Mouse (Mus musculus) embryonic facial prominence, embryonic 15.5 days (tissue): ENCODE data around the gene Mfsd4b3. TPM values are rescaled to one million over a fixed set of nuclear protein-coding genes. Genes with fewer than 3 reads are reported as not detected.
"Not testable (repeated sequence)": the region's sequence is repeated elsewhere in the genome, so short reads cannot be mapped to it uniquely, and the experiment has no call there.

Source experiments
- ATAC-seq: fragments of 200-750 bp; cut with Nextera tagmentation; 2 replicates; pipeline ENCODE4 v1.8.0; 2017; ENCODE audit warnings: low read depth, moderate TSS enrichment; ENCODE audit not compliant: insufficient number of reproducible peaks, low FRiP score, low TSS enrichment
- H3K27ac ChIP-seq: fragments of 300-500 bp; sonication (generic); replicated peaks from 2 replicates; pipeline ENCODE4 v1.5.1; 2015; ENCODE audit warnings: mild to moderate bottlenecking, inconsistent platforms
- H3K27me3 ChIP-seq: fragments of 300-500 bp; sonication (generic); 2 replicates; pipeline ENCODE4 v1.6.1; 2015; ENCODE audit warnings: inconsistent platforms
- H3K36me3 ChIP-seq: fragments of 300-500 bp; sonication (generic); 2 replicates; pipeline ENCODE4 v1.6.1; 2015; ENCODE audit warnings: mild to moderate bottlenecking, inconsistent platforms
- H3K4me1 ChIP-seq: fragments of 300-500 bp; sonication (generic); 2 replicates; pipeline ENCODE4 v1.6.1; 2015; ENCODE audit warnings: inconsistent platforms
- H3K4me2 ChIP-seq: fragments of 300-500 bp; sonication (generic); replicated peaks from 2 replicates; pipeline ENCODE4 v1.6.1; 2015; ENCODE audit warnings: mild to moderate bottlenecking, inconsistent platforms
- H3K4me3 ChIP-seq: fragments of 300-500 bp; sonication (generic); replicated peaks from 2 replicates; pipeline ENCODE4 v1.5.1; 2015; ENCODE audit warnings: mild to moderate bottlenecking, inconsistent platforms
- H3K9ac ChIP-seq: fragments of 300-500 bp; sonication (generic); 2 replicates; pipeline ENCODE4 v1.6.1; 2015; ENCODE audit warnings: inconsistent platforms
- H3K9me3 ChIP-seq: fragments of 300-500 bp; sonication (generic); replicated peaks from 2 replicates; pipeline ENCODE4 v1.6.1; 2016; ENCODE audit warnings: inconsistent platforms
- WGBS: fragments of 180-500 bp; shearing (Covaris S2); methylation state at CpG from one replicate; pipeline ENCODE4 v1.1.7; 2015; 5-methylcytosine and 5-hydroxymethylcytosine counted together
- polyA plus RNA-seq: library from polyadenylated mRNA; unstranded; fragments of >200 nt; fragmentation: Nextera tagmentation; extraction: Ambion mirVana; gene quantifications from 2 replicates; pipeline ENCODE4 v1.2.1, GENCODE M21; 2015

Mfsd4b3 gene
- polyA plus RNA-seq, 1 experiment from 2014 or later, result 0.51 TPM

- 49% methylated on average over 11 of the region's 11 CpGs for WGBS
- ATAC-seq, result no peak
- H3K27ac ChIP-seq, result no peak overlapping the region
- H3K9ac ChIP-seq, result no peak overlapping the region
- H3K9me3 ChIP-seq, result 0 out of 2 replicates have a peak, but pooled peaks cover 3% of the 10 kb centered on the region
- no peaks in the 10 kb centered on the region for H3K36me3 ChIP-seq
- H3K4me2 ChIP-seq, result no peak overlapping the region
- H3K27me3 ChIP-seq, result no peaks in the 10 kb centered on the region
- no peaks in the 10 kb centered on the region for H3K4me1 ChIP-seq
- H3K4me3 ChIP-seq, result no peak overlapping the region
Observed at GRCm38 (mm10) chr10:39974982-39975381, 15.0 kb upstream of the Mfsd4b3 start.

GRCm38 (mm10) chr10:39967512-39967911, 7.6 kb upstream of the Mfsd4b3 start:
- Histone ChIP-seq H3K4me1 (no peaks in the 10 kb centered on the region), H3K36me3 (no peaks in the 10 kb centered on the region), H3K27me3 (no peaks in the 10 kb centered on the region), H3K4me2 (no peak overlapping the region), H3K27ac (no peak overlapping the region), H3K9ac (no peak overlapping the region), H3K4me3 (no peak overlapping the region), H3K9me3 (no peaks in the 10 kb centered on the region)
- ATAC-seq, result no peak
- WGBS, result 83% methylated on average over 3 of the region's 3 CpGs

- no peaks in the 10 kb centered on the region for H3K27me3 ChIP-seq
- H3K4me2 ChIP-seq, result no peak overlapping the region
- no peak overlapping the region for H3K9ac ChIP-seq
- no peaks in the 10 kb centered on the region for H3K9me3 ChIP-seq
- no peak for ATAC-seq
- WGBS, result 43% methylated on average over 1 of the region's 1 CpGs
- no peaks in the 10 kb centered on the region for H3K36me3 ChIP-seq
- peaks cover 9% of the 10 kb centered on the region; the same call in 1 of the 2 replicates for H3K4me1 ChIP-seq
- no peak overlapping the region for H3K27ac ChIP-seq
- no peak overlapping the region for H3K4me3 ChIP-seq
Observed at GRCm38 (mm10) chr10:39961906-39962305, 2.0 kb upstream of the Mfsd4b3 start.

- H3K4me1 ChIP-seq, result peaks cover 9% of the 10 kb centered on the region; the same call in 1 of the 2 replicates
- no peak for ATAC-seq
- peak overlapping the region; percentile 53 for H3K4me3 ChIP-seq
- no peaks in the 10 kb centered on the region for H3K27me3 ChIP-seq
- H3K27ac ChIP-seq, result no peak overlapping the region
- H3K4me2 ChIP-seq, result peak overlapping the region; percentile 94
- H3K9ac ChIP-seq, result no peak overlapping the region
- H3K36me3 ChIP-seq, result no peaks in the 10 kb centered on the region
- 38% methylated on average over 11 of the region's 11 CpGs for WGBS
- no peaks in the 10 kb centered on the region for H3K9me3 ChIP-seq
Observed at GRCm38 (mm10) chr10:39960441-39960822, 479 bp upstream of the Mfsd4b3 start.

- no peaks in the 10 kb centered on the region for H3K27me3 ChIP-seq
Observed at GRCm38 (mm10) chr10:39958266-39958665, 1.7 kb downstream of the Mfsd4b3 start.

GRCm38 (mm10) chr10:39956340-39956878, 3.5 kb downstream of the Mfsd4b3 start:
- no peak overlapping the region for H3K9ac ChIP-seq
- WGBS, result 65% methylated on average over 2 of the region's 2 CpGs
- no peaks in the 10 kb centered on the region for H3K9me3 ChIP-seq
- ATAC-seq, result no peak
- peaks cover 9% of the 10 kb centered on the region; the same call in 1 of the 2 replicates for H3K4me1 ChIP-seq
- no peaks in the 10 kb centered on the region for H3K36me3 ChIP-seq
- H3K27ac ChIP-seq, result no peak overlapping the region
- no peak overlapping the region for H3K4me3 ChIP-seq
- no peak overlapping the region for H3K4me2 ChIP-seq
- no peaks in the 10 kb centered on the region for H3K27me3 ChIP-seq

More at GRCm38 (mm10) chr10:39958266-39958665, 1.7 kb downstream of the Mfsd4b3 start:
- Histone ChIP-seq H3K4me1 (peaks cover 9% of the 10 kb centered on the region; the same call in 1 of the 2 replicates), H3K36me3 (no peaks in the 10 kb centered on the region), H3K9me3 (no peaks in the 10 kb centered on the region), H3K27ac (no peak overlapping the region), H3K4me2 (no peak overlapping the region), H3K4me3 (no peak overlapping the region), H3K9ac (no peak overlapping the region)
- WGBS, result 66% methylated on average over 4 of the region's 4 CpGs
- ATAC-seq, result no peak

- no peak overlapping the region for H3K4me2 ChIP-seq
- H3K9ac ChIP-seq, result no peak overlapping the region
- H3K27me3 ChIP-seq, result no peaks in the 10 kb centered on the region
- no peaks in the 10 kb centered on the region for H3K9me3 ChIP-seq
- H3K4me3 ChIP-seq, result no peak overlapping the region
- no peak overlapping the region for H3K27ac ChIP-seq
- 0 out of 2 replicates have a peak, but pooled peaks cover 6% of the 10 kb centered on the region for H3K4me1 ChIP-seq
- no peaks in the 10 kb centered on the region for H3K36me3 ChIP-seq
- 0 out of 2 replicates have a peak, but pooled peaks have one; percentile 58 for ATAC-seq
- 48% methylated on average over 2 of the region's 2 CpGs for WGBS
Observed at GRCm38 (mm10) chr10:39955163-39955562, 4.8 kb downstream of the Mfsd4b3 start.

- H3K4me2 ChIP-seq, result no peak overlapping the region
- no peaks in the 10 kb centered on the region for H3K27me3 ChIP-seq
- 93% methylated on average over 2 of the region's 2 CpGs for WGBS
- no peaks in the 10 kb centered on the region for H3K9me3 ChIP-seq
- ATAC-seq, result no peak
- H3K27ac ChIP-seq, result no peak overlapping the region
- H3K36me3 ChIP-seq, result no peaks in the 10 kb centered on the region
- H3K4me3 ChIP-seq, result no peak overlapping the region
- H3K9ac ChIP-seq, result no peak overlapping the region
- H3K4me1 ChIP-seq, result no peaks in the 10 kb centered on the region
Observed at GRCm38 (mm10) chr10:39949377-39949954, 10.5 kb downstream of the Mfsd4b3 start.

- WGBS, result 36% methylated on average over 3 of the region's 3 CpGs
- H3K4me2 ChIP-seq, ATAC-seq, H3K36me3 ChIP-seq, H3K27ac ChIP-seq, H3K4me1 ChIP-seq, H3K9me3 ChIP-seq, H3K4me3 ChIP-seq, H3K27me3 ChIP-seq, H3K9ac ChIP-seq: not testable (repeated sequence)
Observed at GRCm38 (mm10) chr10:39947195-39947594, 12.8 kb downstream of the Mfsd4b3 start.

GRCm38 (mm10) chr10:39936553-39936952, 23.4 kb downstream of the Mfsd4b3 start:
- 58% methylated on average over 7 of the region's 7 CpGs for WGBS
- ATAC-seq, result no peak
- H3K4me2 ChIP-seq, result no peak overlapping the region

GRCm38 (mm10) chr10:39926616-39927139, 33.3 kb downstream of the Mfsd4b3 start, which contains the start of gene Mfsd4b2:
Gene Mfsd4b2 (minus strand): TSS chr10:39926923.
- H3K4me1 ChIP-seq, result peaks cover 8% of the 10 kb centered on the region
- no peaks in the 10 kb centered on the region for H3K9me3 ChIP-seq
- H3K36me3 ChIP-seq, result no peaks in the 10 kb centered on the region
- peak within 1 kb of the TSS; percentile 44 for H3K4me3 ChIP-seq
- H3K27me3 ChIP-seq, result peaks cover 4% of the 10 kb centered on the region; the same call in 1 of the 2 replicates
- no peak for ATAC-seq
- peak within 1 kb of the TSS; percentile 82 for H3K4me2 ChIP-seq
- no peak within 1 kb of the TSS for H3K27ac ChIP-seq
- H3K9ac ChIP-seq, result peak within 1 kb of the TSS; percentile 15
- under 1% methylated on average over 40 of the region's 41 CpGs for WGBS

More at GRCm38 (mm10) chr10:39936553-39936952, 23.4 kb downstream of the Mfsd4b3 start:
- H3K27ac ChIP-seq, result no peak overlapping the region
- H3K27me3 ChIP-seq, result no peaks in the 10 kb centered on the region
- no peaks in the 10 kb centered on the region for H3K4me1 ChIP-seq
- no peak overlapping the region for H3K9ac ChIP-seq
- no peaks in the 10 kb centered on the region for H3K36me3 ChIP-seq
- H3K9me3 ChIP-seq, result no peaks in the 10 kb centered on the region
- H3K4me3 ChIP-seq, result no peak overlapping the region
